Mouse (Mus musculus) heart, postnatal 4 days (tissue): Measurements from ENCODE around the gene Acad12. TPM values are rescaled to one million over a fixed set of nuclear protein-coding genes. Genes with fewer than 3 reads are reported as not detected.
"Not testable (repeated sequence)": the region's sequence is repeated elsewhere in the genome, so short reads cannot be mapped to it uniquely, and the experiment has no call there.

Experiments used
- DNase-seq: peaks from one replicate; pipeline ENCODE4 v3.0.0; 2021
- total RNA-seq, 2 experiments: library from RNA; stranded (reverse); gene quantifications; 2 replicates each; pipeline ENCODE4 v1.2.3; 2021

Acad12 gene
- total RNA-seq, 2 experiments from 2014 or later = 21.0 to 21.2 TPM

DNA sequence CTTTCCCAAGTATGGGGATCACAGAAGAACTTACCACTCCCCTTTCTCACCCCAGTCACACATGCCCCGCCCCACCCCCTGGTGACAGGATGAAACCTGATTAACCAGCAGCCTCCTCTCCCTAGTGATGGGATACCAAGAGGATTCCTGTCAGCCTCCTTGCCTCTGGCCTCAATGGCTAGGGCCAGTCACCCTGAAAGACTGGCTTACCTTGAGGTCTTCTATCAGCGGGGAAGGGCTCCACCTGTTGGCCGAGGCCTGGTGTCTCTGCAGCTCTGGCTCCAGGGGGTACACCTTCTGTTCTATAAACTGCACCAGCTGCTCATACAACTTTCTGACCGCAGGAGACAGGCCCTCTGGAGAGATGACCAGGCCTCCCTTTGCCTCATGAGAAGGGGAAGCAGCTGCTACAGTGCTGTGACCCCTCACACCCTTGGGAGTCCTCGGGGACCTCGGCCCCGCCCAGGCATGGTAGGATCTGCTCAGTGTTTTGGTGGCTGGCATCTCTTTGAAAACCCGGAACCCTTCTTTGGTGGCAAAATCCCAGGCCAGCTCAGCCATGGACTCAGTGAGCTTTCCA, 9.1 kb downstream of the Acad12 start:
- not testable (repeated sequence) for DNase-seq

DNA sequence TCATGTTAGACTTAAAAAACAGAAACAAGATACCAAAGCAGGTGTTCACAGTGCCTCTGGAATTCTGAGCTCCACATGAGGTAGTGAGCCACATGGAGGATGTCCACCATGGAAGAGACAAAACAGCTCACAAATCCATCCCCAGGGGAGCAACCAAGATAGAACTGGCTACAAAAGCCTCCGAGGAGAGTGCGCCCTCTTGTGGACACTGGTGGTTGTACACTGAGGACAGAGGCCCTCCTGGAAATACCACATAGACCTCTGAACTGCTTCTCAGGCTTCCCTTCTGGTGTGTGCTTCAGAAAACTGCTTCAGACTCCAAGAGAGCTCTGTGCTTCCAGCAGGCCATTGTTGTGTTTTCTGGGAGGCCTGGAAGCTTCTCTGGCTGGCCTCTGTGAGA, 12.6 kb downstream of the Acad12 start:
- DNase-seq = peak; percentile 89

DNA sequence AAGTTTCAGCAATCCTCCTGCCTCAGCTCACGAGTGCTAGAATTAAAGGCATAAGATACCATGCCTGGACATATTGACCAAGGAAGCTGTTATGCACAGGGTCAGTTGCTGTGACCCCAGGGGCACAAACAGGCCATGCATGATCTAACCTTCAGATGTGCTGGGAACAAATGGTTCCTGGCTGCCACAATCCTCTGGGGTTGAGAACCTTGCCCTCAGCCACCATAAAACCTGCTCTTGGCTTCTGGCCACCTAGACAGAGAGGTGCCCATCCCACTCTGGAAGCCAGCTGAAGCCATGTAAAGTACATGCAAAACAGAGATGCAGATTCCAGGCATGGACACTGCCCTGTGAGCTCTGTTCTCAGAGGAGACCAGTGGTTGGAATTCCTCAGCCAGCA, 14.9 kb downstream of the Acad12 start:
- not testable (repeated sequence) for DNase-seq

DNA sequence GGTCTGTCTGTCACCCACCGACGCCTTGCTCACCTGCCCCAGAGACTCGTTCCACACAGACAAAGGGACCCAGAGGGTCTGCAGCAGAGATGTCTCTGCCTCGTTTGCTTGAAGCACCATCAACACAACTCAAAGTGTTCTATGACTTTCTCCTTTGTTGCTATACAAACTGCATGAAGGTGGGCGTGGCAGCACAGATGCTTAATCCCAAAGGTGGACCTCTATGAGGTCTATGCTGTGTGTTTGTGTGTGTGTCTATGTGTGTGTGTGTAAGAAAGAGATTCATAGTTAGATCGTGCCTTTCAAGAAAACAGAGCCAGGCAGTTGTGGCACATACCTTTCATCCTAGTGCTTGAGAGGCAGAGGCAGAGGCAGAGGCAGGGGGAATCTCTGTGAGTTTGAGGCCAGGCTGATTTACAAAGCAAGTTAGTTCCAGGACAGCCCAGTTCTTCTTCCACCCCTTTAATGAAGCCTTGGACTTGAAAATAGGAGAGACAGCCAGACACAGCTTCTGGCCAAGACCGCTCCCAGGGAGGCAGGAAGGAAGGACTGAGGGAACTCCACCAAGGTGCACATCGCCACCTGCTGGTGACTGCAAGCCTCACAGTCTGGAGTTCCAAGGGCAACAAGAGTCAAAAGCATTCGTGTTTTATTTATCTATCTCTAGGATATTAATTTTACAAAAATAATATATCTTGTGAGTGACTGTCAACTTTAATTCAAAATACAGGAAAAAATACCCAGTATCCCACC, 17.0 kb downstream of the Acad12 start:
- DNase-seq = peak; percentile 95

DNA sequence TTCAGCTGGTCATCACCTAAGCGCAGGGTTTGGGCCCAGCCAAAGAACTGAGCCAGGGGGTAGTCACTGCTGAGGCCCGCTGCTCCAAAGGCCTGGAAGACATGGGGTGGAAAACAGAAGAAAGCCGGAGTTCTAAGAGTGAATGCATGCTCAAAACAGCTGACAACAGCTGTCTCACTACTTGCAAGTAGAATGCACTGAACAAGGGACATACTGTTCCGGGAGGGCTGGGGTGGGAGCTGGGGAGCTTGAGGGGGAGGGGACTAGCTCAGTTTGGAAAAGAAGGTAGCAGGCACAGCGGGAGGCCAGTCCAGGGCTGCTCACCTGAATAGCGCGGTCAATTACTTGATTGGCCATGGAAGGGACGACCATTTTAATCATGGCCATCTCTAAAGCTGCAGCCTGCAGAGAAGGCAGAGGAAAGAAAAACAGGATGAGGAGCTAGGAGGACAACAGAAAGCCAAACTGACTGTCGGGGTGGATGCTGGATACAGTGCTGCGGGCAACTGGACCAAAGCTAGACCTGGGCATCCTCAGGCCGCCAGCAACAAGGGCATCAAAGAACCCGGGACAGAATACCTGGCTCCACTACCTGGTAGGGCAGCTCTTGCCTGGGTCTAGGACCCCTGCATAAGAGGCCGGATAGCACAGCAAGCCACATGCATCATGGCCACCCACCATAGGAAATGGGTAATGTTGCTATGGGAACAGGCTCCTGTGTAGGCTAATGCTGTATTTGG, 19.7 kb downstream of the Acad12 start:
- peak; percentile 37 for DNase-seq

DNA sequence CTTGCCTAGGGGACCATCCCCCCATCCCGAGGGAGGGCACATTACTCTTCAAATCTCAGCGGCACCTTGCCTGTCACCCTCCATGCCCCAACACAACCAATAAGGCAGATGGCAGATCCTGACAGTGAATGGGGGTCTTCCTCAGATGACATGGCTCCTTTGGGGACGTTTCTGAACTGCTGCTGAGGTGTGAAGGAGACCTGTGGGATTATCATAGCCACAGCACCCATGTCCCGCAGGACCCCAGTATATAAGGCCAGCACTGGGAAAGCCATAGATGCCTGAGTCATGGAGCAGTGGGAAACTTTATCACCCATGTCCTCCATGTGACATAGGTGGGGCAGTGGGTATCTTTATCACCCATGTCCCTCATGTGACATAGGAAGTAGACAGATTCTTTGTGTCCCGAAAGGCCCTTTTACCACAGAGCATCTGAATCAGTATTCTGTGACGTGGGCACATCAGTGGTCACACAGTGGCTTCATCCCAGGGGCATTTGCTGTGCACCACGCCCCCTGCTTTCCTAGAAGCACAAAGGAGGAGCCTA, 20.7 kb downstream of the Acad12 start:
- no peak for DNase-seq

DNA sequence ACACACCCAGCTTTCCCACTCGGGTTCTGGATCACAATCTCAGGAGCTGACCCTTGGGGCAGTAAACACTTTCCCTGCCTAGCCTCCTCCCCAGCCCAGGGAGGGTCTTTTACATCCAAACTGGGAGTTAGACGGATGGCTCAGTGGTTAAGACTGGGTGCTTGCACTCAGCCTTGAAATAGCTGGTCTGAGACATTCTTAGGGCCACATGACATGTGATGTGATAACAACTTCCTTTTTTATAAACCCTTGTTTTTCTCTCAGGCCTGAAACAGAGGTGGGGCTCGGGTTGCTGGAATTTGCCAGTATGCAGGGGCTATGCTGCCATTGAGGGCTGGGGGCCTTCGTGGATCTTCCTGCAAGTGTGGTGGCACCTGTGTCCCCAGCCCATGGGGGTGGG, 21.4 kb downstream of the Acad12 start:
- no peak for DNase-seq

DNA sequence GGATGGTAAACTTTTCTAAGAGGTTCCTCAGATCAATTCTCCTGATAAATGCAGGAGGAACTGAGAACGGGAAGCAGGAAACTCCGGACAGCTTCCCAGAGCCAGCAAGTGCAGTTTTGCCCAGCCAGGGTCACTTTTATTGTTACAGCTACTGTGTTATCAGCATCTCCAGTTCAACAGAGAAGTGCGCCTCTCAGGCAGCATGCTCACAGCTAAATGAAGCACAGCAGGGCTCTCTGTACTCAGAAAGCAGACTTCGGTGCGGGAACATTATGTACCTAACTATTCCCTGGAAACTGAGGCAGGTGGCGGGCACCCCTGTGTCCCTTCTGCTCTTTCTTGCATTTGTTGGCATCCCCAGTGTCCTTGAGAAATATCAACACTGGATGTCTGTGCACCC, 22.5 kb downstream of the Acad12 start:
- no peak for DNase-seq

DNA sequence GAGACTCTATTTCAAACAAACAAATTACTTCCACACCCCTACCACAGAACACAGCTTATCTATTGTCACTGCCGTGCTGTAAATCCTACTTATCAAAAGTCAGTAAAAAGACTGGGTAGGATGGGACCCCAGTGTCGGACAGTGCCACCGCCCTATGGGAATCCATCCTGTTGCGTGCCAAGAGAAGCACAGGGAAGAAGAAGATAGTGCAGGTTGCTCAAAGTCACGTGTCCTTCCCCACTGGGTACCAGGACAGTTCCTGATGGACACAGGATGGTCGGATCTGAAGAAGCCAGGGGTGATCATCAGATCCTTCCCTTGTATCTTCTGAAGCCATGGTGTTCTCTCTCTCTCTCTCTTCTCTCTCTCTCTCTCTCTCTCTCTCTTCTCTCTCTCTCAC, 23.0 kb downstream of the Acad12 start:
- no peak for DNase-seq

DNA sequence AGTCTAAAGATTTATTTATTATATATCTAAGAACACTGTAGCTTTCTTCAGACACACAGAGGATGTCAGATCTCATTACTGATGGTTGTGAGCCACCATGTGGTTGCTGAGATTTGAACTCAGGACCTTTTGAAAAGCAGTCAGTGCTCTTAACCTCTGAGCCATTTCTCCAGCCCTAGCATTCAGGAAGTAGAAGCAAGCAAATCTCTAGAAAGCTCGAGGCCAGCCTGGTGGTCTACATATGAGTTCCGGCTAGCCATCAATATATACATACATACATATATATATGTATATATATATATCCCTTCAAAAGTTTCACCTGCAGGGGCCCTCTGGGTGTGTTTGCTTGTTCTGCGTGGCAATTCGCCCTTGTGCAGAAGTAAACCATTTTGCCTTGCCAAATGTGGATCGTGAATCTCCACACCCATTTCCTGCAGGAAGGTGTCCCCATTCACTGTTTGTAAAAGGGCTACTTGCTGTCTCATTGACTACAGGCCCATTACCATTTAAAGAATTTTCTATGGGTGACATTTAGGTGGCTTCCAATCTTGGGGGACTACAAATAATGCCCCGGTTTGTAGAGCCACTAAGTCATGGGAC, 23.9 kb downstream of the Acad12 start:
- no peak for DNase-seq

DNA sequence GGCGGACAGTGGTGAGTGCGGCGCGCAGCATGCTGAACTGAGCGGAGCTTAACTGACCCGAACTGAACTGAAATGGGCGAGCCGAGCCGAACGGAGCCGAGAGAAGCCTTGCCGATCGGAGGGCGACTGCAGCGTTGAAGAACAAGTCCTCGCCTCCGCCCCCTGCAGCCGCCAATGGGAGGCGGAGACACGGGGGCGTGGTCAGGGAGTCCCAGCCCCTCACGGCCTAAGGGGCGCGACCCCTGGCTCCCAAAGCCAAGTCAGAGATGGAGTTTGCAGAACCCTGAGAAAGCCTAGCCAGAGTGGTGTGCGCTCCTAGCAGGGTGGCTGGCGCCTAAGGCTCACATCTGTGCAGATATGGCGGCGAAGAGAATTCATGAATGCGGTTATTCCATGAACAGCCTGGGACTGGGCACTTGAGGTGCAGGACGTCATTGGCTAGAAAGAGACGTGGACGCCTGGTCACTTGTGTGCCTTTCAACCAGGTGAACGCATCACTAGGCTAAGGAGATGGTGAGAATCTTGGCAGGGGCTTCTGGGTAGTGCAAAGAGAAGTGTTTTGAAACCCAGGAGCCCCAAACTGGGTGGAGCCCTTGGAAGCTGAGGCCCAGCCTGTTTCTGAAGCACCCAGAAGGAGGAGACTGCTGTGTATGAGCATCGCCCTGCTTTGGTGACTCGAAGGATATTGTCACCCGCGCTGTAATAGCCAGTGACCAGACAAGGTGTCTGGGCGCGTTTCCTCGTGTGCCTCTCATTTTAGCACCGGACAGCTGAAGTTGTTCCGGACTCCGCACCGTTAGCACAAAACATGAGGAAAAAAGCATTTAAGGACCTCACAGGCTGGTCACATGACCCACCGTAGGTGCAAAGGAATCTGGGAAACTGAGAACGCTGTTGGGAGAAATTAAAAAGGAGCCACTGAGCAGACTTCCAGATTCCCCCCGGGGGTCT, 25.0 kb downstream of the Acad12 start, which contains the start of gene Aldh2:
Gene Aldh2, minus strand, starts transcription at position 374 of the 951 bp plus-strand sequence.
- peak; percentile 87 for DNase-seq

DNA sequence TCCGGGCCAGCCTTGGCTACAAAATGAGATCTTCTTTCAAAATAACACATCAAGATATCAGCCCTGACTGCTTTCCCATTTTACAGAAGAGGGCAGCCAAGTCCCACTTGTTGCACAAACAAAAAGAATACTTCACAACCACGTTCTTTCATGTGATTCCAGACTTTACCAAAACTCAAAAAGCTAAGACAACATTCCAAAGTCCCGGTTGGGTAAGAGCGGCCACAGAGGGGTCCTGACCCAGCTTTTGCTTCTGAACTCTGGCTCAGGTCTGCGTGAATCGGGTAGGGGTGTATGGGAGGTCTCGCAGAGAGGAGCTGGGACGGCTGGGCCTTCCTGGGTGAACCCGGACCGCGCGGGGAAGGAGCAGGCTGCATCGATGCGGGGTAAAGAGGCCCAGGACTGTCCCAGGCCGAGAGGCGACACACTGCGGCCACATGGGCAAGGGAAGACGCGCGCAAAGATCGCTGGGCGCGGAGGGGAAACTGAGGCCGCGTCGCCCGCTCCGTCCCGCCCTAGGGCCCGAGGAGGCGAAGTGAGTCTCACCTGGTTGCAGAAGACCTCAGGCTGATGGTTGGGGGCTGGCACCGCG, 25.8 kb downstream of the Acad12 start:
- peak; percentile 31 for DNase-seq

DNA sequence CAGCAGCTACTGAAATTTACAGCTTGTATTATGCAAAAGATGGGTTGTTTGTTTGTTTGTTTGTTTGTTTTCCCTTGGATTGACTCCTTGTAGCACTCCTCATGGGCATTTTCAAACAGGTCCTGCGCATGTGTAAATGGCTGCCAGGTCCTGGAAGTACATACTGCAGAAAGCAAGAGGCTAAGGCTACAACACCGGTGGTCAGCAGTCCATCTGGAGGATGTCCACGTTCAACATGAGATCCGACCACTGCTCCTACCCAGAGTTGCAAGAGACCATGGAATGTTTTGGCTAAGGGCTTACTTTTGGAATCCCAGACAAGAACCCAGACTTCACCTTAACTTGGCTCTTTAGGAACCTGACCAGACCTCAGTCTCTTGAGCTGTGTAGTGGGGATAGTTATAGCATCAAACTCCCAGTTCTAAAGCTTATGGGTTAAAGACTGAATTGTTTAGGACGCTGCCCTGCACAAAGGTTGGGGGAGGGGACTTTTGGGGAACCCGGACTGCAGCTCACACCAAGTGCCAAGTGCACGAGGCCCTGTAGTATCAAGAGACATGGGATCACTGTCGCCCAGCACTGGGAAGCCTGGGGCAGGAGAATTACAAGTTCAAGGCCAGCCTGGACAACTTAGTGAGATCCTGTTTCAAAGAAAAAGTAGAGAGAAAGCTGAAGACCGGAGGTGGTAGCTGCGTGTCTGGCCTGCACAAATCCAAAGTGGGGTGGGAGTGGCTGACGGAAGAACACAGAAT, 26.5 kb downstream of the Acad12 start:
- no peak for DNase-seq

DNA sequence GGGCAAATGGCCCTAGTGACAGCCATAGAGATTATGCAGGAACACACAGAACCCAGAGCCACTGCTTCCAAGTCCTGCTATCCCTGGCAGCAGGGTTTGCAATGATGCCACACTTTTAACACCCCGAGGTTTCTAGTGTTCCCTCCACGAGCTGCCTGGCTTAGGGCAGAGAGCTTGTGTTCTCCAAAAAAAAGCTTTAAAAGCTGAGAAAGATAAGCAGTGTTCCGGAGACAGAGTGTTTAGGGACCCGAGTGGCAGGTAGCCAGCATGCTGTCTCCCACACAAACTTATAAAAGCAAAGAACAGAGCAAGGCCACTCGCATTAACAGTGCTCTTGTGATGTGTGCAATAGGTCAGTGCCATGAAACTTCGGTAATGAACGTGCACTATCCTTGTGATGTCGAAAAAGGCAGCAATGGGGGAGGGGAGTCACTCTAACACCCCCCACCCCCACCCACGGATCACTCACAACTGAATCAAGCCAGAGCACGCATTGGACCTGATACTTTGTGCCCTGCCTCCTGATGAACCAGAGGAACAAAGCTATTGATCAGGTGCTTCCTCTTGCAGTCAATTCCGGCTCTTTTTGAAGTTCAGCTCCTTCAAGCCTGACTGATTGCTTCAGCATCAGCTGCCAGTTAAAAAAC, 27.2 kb downstream of the Acad12 start:
- DNase-seq = peak; percentile 45

DNA sequence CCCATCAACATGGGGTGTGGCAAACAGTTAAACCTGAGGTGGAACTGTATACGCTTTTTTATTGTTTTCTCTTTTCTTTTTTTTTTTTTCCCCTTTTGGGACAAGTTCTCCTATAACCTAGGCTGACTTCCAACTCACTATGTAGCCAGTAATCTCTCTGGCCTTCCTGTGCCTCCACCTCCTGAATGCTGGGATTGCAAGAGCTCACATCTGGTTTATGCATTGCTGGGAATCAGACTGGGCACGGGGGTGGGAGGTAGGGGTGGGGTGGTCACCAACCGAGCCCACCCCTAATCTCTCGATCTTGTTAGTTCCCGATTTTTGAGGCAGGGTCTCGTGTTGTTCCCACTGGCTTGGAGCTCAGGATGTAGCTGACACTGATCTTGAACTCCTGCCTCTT, 28.8 kb downstream of the Acad12 start:
- DNase-seq = no peak

DNA sequence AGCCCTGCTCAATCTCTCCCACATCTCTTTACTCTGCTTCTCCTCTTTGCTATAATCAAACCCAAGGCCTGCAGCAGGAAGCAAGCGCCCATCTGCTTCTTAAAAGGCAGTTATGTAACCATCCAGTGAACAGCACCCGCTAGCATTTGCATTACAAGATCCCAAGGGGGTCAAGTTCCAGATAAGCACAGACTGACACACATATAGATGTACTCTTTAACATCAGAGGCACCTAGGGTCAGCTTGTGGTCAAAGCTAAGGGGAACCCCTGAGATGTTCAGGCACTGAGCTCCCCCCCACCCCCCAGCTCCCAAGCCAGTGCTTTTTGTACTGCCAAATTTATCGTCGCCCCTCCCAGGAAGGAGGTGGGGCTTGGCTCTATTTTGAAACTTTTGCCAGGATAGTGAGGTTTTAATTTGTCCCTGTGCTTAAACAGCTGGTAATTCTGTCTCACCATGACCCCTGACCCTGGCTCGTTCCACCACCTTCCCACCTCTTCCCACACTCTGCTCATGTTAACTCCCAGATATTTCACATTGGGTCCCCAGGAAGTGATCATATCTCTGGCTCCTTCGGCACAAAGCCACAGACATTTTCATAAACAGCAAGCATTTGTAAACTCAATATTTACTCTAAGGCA, 32.2 kb downstream of the Acad12 start:
- peak; percentile 35 for DNase-seq

DNA sequence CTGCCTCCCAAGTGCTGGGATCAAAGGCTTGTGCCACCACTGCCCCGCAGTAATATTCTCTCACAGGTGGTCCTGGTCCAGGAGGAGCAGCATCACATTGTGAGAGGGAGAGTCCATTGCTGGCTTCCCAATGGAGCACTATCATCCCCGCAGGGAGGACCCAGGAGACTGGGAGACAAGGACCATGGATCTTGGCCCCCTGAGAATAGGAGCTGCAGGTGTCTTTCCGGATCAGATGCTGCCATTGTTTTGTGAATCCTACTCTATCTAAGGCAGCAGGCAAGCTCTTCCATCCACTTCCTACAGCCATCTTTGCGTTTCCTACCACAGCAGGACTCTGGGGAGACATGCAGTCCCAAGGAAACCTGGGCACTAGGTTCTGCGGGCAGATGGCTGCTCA, 33.0 kb downstream of the Acad12 start:
- no peak for DNase-seq

DNA sequence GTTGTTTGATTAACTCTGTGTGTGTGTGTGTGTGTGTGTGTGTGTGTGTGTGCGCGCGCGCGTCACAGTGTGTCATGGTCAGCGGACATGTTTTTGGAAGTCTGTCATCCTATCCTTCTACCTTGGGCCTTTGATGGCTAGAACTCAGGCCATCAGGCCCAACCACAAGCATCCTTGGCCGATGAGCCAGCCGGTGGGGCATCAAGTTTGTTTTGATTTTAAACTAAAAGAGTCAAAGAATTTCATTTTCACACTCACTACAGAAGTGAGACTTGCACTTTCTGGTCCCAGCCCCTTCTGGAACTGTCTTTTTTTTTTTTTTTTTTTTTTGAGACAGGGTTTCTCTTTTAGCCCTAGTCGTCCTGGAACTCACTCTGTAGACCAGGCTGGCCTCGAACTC, 33.7 kb downstream of the Acad12 start:
- DNase-seq = no peak

DNA sequence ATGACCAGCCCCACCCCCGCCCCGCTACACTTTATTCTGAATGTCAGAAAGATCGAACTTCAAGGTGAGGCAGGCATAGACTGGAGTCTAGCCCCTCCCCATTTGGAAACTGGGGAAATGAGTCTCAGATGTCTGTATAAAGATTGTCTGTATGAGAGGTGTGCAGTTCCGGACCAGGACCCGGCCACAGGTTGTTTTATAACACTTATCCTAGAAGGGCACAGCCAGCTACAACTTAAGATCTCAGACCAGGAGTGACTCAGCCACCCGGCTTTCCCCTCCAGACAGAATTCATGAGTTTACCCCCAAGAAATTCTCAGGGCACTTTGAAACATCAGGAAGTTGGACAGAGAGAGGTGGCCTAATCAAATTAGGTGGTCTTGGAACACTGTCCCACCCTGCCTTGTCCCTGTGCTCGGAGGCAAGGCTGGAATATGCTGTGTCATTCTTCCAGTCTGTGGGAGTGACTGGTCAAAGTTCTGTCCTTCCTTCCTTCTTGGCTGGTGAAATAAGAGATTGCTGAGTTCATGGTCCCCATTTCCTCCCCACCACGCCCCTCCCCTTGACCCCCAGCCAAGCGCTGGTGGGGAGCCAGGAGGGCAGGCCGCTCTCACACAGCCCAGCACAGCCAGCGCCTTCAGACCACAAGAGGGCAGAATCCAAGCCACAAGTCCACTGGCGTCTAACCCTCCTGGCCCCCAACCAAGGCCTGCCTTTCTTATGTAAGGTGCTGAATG, 34.8 kb downstream of the Acad12 start:
- peak; percentile 94 for DNase-seq
